Mouse (Mus musculus): ENCODE measurements around the gene Fastkd5. TPM values are rescaled to one million over a fixed set of nuclear protein-coding genes. Genes with fewer than 3 reads are reported as not detected.
A peak's percentile ranks its signal among the peaks of the same experiment; 100 is the strongest.
"Not testable (repeated sequence)": the region's sequence is repeated elsewhere in the genome, so short reads cannot be mapped to it uniquely, and the experiment has no call there.

The Fastkd5 gene
- polyA plus RNA-seq, 1 experiment from 2014 or later, result 9.5 TPM

DNA sequence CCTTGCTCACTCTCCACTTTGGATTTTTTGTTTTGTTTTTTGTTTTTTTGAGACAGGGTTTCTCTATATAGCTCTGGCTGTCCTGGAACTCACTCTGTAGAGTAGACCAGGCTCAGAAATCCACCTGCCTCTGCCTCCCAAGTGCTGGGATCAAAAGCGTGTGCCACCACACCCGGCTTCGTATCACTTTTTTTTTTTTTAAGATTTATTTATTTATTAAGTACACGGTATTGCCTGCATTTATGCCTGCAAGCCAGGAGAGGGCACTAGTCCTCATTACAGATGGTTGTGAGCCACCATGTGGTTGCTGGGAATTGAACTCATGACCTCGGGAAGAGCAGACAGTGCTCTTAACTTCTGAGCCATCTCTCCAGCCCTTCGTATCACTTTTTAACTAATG is 19.2 kb upstream of the Fastkd5 start:
- not testable (repeated sequence) for H3K4me2 ChIP-seq; H3K27me3 ChIP-seq; H3K9me3 ChIP-seq; H3K27ac ChIP-seq (replicated peaks); ATAC-seq (ENCODE audit: low FRiP score, low read depth); H3K4me1 ChIP-seq (replicated peaks); H3K9ac ChIP-seq; H3K4me3 ChIP-seq
- H3K36me3 ChIP-seq, result peaks cover 34% of the 10 kb centered on the region
- 89% methylated on average over 6 of the region's 6 CpGs for WGBS

DNA sequence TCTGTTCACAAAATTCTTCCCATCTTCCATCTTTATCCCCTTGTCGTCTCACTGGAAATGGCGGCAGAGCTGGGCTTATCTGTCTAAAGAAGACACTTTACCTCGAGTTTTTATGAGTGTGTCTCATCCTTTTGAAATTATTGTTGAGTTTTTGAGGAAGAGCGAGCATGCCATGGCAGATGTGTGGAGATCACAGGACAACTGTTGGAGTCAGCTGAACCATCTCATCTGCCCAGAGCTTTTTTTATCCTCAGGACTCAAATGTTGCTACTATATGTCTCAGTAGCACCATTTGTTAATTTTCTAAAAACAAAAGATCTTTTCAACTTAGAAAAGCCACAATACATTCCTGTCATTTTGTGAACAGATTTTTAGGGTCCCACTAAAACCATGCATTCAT is 15.4 kb upstream of the Fastkd5 start:
- WGBS, result 82% methylated on average over 4 of the region's 4 CpGs
- Histone ChIP-seq H3K4me3 (no peak overlapping the region), H3K9ac (no peak overlapping the region), H3K4me1 (replicated peaks) (peaks cover 22% of the 10 kb centered on the region), H3K27ac (replicated peaks) (no peak overlapping the region), H3K27me3 (no peaks in the 10 kb centered on the region), H3K4me2 (no peak overlapping the region), H3K36me3 (peaks cover 12% of the 10 kb centered on the region; the same call in 1 of the 2 replicates), H3K9me3 (no peaks in the 10 kb centered on the region)
- ATAC-seq (ENCODE audit: low FRiP score, low read depth), result no peak

DNA sequence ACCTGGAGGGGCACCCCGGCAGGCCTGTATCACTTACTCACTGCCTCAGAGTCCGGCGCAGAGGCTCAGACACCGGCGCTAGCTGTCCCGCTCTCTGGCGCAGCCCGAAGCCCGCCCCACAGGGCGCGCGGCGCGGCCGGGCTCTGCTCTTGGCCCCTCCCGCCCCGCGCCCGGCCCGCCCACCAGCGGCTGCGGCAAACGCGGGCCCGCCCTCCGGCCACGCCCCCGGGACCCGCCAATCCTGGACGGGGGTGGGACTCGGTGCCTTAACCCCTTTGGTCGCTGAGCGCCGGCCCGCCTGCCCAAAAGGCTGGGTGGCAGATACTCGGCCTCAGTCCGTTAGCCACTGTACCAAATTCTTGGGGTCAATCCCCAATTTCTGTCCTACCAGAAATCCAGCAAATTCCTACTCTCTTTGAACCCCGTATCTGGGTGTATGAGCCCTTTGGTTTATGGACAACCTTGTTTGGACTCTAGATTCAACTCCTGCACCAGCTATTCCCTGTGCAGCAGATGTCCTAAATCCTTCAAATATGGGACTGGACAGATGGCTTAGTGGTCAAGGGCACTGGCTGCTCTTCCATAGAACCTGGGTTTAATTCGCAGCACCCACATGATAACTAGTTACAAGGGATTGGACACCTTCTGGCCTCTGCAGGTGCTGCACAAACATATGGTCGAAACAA is 13.0 kb upstream of the Fastkd5 start, which contains the start of gene Lzts3:
Gene Lzts3 (minus strand): TSS at position 120 of the 686 bp plus-strand sequence.
- Histone ChIP-seq H3K9ac (peak within 1 kb of the TSS; percentile 91), H3K4me2 (peak within 1 kb of the TSS; percentile 81), H3K4me3 (peak within 1 kb of the TSS; percentile 93), H3K4me1 (replicated peaks) (peaks cover 22% of the 10 kb centered on the region), H3K27me3 (no peaks in the 10 kb centered on the region; the same call in 1 of the 2 replicates), H3K27ac (replicated peaks) (peak within 1 kb of the TSS; percentile 88), H3K9me3 (no peaks in the 10 kb centered on the region), H3K36me3 (peaks cover 7% of the 10 kb centered on the region; the same call in 1 of the 2 replicates)
- WGBS, result 4% methylated on average over 24 of the region's 40 CpGs
- peak; percentile 95 for ATAC-seq (ENCODE audit: low FRiP score, low read depth)

DNA sequence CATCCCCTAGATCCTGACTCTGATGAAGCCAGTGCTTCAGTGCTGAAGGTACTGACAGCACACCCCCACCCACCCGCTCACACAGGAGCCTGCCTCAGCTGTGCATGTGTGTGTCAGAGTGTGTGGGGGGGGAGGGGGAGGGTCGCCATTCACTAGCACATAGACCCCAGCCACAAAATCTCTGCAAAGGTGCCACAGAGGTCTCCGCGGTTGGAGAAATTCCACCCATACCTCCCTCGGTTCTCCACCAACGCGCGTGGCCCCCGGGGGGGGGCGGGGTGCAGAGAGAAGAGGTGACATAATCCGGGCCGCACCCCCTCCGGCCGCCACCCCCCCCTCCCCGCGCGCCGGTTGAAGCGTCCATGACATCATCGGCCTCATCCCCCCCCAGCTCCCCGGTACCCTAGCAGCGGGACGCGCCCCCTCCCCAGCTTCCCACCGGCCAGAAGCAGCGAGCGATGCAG is 12.4 kb upstream of the Fastkd5 start:
- Histone ChIP-seq H3K27me3 (peaks cover 5% of the 10 kb centered on the region), H3K27ac (replicated peaks) (peak overlapping the region; percentile 88), H3K4me2 (peak overlapping the region; percentile 81), H3K36me3 (peaks cover 7% of the 10 kb centered on the region; the same call in 1 of the 2 replicates), H3K4me3 (peak overlapping the region; percentile 93), H3K9me3 (no peaks in the 10 kb centered on the region), H3K4me1 (replicated peaks) (peaks cover 22% of the 10 kb centered on the region), H3K9ac (peak overlapping the region; percentile 91)
- WGBS, result 2% methylated on average over 16 of the region's 27 CpGs
- ATAC-seq (ENCODE audit: low FRiP score, low read depth), result peak; percentile 75

DNA sequence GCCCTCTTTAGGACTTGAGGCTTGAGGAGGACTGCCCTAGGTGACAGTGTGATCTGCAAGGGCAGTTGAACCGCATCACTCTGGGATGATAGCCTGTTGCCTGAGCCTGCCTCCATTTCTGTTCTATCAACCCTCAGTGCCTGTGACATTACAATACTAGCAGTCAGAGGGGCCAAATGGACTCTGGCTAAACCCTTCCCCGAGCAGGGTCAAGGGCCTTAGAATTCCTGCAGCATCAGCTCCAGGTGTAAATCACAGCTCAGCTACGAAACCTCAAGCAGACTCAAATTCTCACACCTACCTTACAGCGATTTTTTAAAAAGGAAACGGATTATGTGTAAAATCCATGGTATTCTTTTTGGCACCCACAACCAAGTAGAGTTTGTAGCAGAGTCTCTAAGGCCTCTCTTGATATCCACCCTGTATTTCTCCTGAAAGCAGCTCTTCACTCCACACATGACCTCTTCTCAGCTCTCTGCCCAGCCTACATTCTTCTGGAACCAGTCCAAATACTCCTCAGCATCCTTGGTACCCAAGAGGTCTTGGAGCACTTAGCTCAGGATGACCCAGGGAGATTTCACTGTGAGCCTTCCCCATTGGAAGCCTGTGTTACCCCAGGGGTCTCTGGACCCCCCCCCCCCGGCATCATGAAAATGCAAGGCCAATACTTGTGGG is 11.7 kb upstream of the Fastkd5 start:
- Histone ChIP-seq H3K9me3 (no peaks in the 10 kb centered on the region), H3K4me1 (replicated peaks) (peaks cover 22% of the 10 kb centered on the region), H3K4me2 (peak overlapping the region; percentile 81), H3K9ac (peak overlapping the region; percentile 91), H3K36me3 (no peaks in the 10 kb centered on the region), H3K4me3 (peak overlapping the region; percentile 93), H3K27me3 (peaks cover 13% of the 10 kb centered on the region), H3K27ac (replicated peaks) (peak overlapping the region; percentile 88; the same call in 1 of the 2 replicates)
- 0 out of 2 replicates have a peak, but pooled peaks have one; percentile 7 for ATAC-seq (ENCODE audit: low FRiP score, low read depth)
- 73% methylated on average over 6 of the region's 6 CpGs for WGBS

DNA sequence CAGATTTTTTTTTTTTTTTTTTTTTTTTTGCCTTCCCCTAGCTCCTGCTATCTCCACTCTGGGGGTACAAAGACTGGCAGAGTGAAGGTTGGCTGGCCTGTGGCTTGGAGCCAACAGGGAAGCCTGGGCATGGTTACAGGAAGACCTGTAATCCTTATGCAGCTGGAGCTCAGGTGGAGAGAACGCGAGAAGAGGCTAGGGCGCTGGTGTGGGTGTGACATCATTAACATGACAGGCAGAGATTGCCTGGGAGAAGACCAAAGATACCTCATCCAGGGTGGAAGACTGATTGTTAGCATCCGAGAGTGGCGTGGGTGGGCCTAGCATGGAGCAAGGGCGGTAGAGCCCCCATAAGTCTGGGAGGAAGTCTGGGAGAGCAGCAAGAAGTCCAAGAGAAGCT is 9.4 kb upstream of the Fastkd5 start:
- no peak overlapping the region for H3K9ac ChIP-seq
- H3K9me3 ChIP-seq, result no peaks in the 10 kb centered on the region
- no peak for ATAC-seq (ENCODE audit: low FRiP score, low read depth)
- peaks cover 41% of the 10 kb centered on the region for H3K4me1 ChIP-seq (replicated peaks)
- H3K4me2 ChIP-seq, result no peak overlapping the region
- H3K4me3 ChIP-seq, result no peak overlapping the region
- peaks cover 35% of the 10 kb centered on the region for H3K27me3 ChIP-seq
- WGBS, result 76% methylated on average over 6 of the region's 6 CpGs
- no peak overlapping the region for H3K27ac ChIP-seq (replicated peaks)
- H3K36me3 ChIP-seq, result peaks cover 6% of the 10 kb centered on the region

DNA sequence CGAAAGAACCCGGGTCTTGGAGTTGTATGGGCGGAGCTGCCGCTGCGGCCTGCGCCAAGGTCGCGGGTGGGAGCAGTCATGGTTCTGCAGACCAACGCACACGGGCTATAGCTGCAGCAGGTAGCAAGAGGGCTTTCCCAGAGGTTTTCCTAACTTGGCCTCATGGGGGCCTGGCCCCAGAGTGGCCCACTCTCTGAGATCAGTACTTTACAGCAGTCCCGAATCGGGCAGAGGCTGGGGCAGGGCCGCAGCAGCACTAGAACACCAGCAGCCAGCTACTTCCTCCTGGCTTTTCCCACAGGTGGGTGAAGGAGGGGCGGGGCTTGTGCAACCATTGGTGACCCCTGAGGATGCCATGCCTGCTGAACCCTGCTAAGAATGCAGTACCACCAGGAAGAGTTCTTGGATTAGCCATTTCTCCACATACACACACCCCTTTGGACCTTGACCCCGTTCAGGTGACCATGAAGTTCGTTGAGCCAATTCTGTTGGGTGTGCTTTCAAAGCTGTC is 8.3 kb upstream of the Fastkd5 start:
- peaks cover 6% of the 10 kb centered on the region for H3K36me3 ChIP-seq
- no peak overlapping the region for H3K4me3 ChIP-seq
- H3K9ac ChIP-seq, result no peak overlapping the region
- peaks cover 42% of the 10 kb centered on the region for H3K27me3 ChIP-seq
- H3K27ac ChIP-seq (replicated peaks), result no peak overlapping the region
- 28% methylated on average over 16 of the region's 16 CpGs for WGBS
- peaks cover 46% of the 10 kb centered on the region for H3K4me1 ChIP-seq (replicated peaks)
- no peak overlapping the region for H3K4me2 ChIP-seq
- H3K9me3 ChIP-seq, result no peaks in the 10 kb centered on the region
- no peak for ATAC-seq (ENCODE audit: low FRiP score, low read depth)

DNA sequence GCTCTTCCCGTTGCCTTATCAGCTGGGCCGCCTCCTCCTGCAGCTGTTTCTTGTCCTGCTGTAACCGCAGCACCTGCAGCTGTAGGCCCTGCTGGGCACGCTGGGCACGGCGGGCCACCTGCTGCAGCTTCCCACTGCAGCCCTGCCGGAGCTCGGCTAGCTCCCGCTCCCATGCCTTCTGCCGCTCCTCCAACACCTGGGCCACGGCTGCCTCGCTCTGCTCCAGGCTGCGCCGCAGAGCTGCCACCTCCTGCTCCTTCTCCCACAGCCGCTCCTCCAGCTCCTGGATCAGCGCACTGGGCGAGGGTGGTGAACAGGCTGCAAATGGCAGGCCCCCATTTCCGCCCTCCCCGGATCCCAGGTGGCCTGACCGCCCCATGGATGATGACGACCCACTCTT is 6.0 kb upstream of the Fastkd5 start:
- Histone ChIP-seq H3K4me1 (replicated peaks) (peaks cover 32% of the 10 kb centered on the region), H3K4me2 (no peak overlapping the region), H3K4me3 (no peak overlapping the region), H3K36me3 (peaks cover 6% of the 10 kb centered on the region), H3K9me3 (no peaks in the 10 kb centered on the region), H3K27me3 (peaks cover 42% of the 10 kb centered on the region), H3K9ac (no peak overlapping the region), H3K27ac (replicated peaks) (no peak overlapping the region)
- WGBS, result 27% methylated on average over 21 of the region's 21 CpGs
- no peak for ATAC-seq (ENCODE audit: low FRiP score, low read depth)

DNA sequence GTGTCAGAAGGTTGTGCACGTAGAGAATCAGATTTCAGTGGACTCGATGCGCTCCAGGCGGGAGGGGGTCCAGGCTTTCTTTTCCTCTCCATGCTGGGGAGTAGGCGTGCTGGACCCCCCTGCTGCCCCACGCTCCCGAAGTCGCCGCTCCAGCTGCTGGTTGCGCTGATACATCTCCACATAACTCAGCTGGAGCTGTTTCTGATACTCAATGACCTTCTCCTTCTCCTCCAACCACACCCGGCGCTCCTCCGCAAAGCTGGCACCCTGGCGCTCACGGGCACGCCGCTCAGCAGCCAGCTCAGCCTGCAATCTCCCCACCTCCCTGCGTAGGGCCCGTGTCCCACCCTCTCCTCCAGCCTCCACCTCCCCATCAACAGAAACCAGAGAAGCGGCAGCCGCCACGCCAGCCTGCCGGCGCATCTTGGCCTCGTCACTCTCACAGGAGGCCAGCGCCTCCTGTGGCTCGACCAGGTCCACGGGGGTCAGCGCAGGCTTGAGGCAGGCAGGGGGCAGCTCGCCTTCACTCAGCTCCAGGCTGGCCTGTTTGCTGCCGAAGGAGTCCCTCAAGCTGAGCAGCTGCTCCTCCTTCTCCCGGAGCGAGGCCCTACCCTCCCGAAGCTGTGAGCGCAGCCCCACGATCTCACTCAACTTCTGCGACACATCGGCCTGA is 5.0 kb upstream of the Fastkd5 start:
- Histone ChIP-seq H3K9me3 (no peaks in the 10 kb centered on the region), H3K9ac (no peak overlapping the region), H3K4me2 (peak overlapping the region; percentile 50), H3K4me3 (peak overlapping the region; percentile 11), H3K27ac (replicated peaks) (no peak overlapping the region), H3K4me1 (replicated peaks) (peaks cover 30% of the 10 kb centered on the region), H3K36me3 (peaks cover 6% of the 10 kb centered on the region), H3K27me3 (peaks cover 42% of the 10 kb centered on the region)
- no peak for ATAC-seq (ENCODE audit: low FRiP score, low read depth)
- WGBS, result 8% methylated on average over 37 of the region's 38 CpGs

DNA sequence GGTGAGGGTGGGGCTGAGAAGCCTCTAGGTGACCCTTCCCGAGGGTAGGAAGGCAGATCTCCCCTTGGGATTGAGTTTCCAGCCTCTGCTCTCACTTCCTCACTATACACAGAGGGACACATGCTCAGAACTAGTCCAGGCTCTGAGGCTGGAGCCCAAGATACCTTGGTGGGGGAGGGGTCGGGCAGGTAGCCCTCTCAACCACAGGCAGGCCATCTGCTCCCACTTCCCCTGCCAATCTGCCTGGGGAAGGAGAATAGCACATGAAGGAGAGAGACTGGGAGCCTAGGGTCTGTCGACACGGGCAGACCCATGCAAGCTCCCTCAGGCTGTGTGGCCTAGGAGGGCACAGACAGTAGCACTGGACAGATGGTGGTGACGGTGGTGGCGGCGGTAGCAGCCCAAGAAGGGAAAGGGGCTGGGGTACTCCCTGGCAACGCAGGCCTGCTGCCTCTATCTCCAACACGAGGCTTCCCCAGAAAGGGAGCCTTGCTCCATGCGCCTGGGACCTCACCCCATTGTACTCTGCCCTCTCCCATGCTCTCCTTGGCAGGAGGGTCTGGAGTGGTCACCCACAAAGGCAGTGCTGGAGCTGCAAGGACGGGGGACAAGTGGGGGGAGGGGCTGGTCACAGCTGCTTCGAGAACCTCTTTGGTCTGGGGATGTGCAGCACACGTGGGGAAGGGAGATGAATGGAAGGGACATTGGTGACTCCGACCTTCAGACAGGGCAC is 4.3 kb upstream of the Fastkd5 start:
- 19% methylated on average over 14 of the region's 14 CpGs for WGBS
- no peak for ATAC-seq (ENCODE audit: low FRiP score, low read depth)

DNA sequence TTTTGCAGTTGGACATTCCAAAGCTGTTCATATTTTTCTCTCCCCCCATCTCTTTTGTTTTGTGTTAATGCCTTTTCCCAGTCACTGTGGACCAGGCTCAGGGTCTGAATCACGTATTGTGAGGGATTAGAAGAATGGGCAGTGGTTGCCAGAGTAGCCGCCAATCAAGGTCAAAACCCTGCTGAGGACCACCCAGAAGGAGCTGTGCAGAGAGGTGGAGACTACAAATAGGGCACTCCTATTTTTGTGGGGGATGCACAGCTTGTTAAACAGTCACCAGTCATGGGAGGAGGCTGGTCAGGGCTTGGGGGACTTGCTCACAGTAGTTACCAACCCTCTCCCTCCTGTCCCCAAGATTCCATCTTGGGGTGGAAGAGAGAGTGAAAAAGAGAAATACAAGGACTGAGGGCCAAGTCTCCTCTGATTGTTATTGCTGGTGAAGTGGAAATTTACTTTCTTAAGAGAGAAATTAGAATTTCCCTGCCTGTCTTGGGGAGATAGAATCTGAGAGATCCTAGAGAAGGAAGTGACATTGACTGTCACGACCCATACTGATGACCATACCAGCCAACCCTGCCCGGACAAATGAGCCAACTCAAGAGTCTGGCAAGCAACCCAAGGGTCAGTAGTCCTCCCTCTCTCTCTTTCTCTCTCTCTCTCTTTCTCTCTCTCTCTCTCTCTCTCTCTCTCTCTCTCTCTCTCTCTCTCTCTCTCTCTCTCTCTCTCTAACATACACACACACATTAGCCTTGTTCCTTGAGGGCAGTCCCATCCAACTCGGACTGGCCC is 3.3 kb upstream of the Fastkd5 start:
- H3K27ac ChIP-seq (replicated peaks), result no peak overlapping the region
- WGBS, result 40% methylated on average over 5 of the region's 5 CpGs
- peaks cover 41% of the 10 kb centered on the region for H3K4me1 ChIP-seq (replicated peaks)
- H3K4me2 ChIP-seq, result no peak overlapping the region
- peaks cover 6% of the 10 kb centered on the region for H3K36me3 ChIP-seq
- no peak overlapping the region for H3K4me3 ChIP-seq
- ATAC-seq (ENCODE audit: low FRiP score, low read depth), result no peak
- H3K9ac ChIP-seq, result no peak overlapping the region
- H3K27me3 ChIP-seq, result peaks cover 42% of the 10 kb centered on the region
- H3K9me3 ChIP-seq, result no peaks in the 10 kb centered on the region

More for the DNA sequence above, 4.3 kb upstream of the Fastkd5 start:
- no peak overlapping the region for H3K4me3 ChIP-seq
- no peaks in the 10 kb centered on the region for H3K9me3 ChIP-seq
- peaks cover 6% of the 10 kb centered on the region for H3K36me3 ChIP-seq
- peak overlapping the region; percentile 50 for H3K4me2 ChIP-seq
- H3K27ac ChIP-seq (replicated peaks), result no peak overlapping the region
- H3K4me1 ChIP-seq (replicated peaks), result peaks cover 30% of the 10 kb centered on the region
- no peak overlapping the region for H3K9ac ChIP-seq
- H3K27me3 ChIP-seq, result peaks cover 42% of the 10 kb centered on the region

All from hindbrain, embryonic 15.5 days (tissue).